Mouse (Mus musculus) kidney, postnatal 36 days (tissue): ENCODE measurements around the gene Cacna1b.

Experiments
- DNase-seq, 2 experiments: peaks; one replicate each; pipeline ENCODE4 v3.0.0; 2021 to 2022; ENCODE audit warnings: mixed read lengths in 2 of 2

Gene Cacna1b

DNA sequence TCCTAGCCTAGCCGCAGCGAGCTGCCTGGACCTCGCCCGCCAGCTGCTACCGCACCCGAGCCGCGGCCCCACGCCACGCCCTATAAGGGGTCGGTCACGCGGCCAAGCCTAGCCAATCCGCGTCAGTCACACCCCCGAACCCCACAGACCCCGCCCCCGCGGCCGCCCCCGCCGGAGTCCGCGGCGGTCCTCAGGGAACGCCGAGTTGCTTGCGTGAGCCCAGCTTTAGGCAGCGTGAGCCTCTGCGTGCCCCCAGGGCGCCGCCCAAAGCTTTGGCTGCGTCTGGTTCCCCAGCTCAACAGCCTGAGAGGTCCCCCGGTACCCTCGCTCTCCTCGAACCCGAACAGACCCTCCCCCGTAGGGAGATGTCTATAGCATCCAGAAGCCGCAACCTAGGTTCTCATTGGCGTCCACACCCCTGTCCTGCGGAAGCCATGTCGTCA is at the start of gene Cacna1b:
Cacna1b (minus strand) TSS at position 38 of the 443 bp plus-strand sequence.
- peak in 1 of 2 experiments; percentile 23 for DNase-seq

DNA sequence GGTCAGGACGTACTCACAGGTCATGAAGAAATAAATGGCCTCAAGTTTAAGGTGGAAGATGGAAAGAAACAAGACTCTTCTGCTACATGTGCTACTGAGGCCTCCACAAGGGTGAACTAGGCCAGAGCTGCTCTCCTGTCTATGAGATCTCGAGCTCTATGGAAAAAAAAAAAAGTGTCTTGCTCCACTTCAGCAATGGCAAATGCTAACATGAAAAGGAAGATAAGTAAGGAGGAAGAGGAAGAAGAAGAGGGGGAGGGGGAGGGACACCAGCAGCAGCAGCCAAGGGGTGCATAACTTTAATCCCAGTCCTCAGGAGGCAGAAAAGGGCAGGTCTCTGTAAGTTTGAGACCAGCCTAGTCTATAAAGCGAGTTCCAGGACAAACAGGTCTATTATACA is 46.8 kb upstream of the Cacna1b start:
- no peak for DNase-seq

DNA sequence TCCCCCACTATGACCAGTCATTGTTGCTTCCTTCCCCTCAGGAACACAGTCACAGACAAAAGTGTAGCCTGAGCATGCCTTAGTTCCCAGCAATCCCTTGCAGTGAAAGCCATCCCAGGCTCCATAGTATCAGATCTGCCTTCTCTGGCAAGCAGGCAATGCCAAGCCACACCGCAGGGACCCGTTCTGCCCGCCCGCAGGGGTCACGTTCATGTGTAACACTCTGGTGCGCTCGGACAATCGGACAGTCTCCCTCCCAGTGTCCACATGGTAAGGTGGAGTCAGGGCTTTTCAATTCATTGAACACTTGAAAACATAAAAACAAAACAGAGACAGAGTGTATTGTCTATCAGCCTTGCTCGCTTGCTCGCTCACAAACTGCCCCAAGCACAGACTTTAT is 44.7 kb upstream of the Cacna1b start:
- no peak for DNase-seq

DNA sequence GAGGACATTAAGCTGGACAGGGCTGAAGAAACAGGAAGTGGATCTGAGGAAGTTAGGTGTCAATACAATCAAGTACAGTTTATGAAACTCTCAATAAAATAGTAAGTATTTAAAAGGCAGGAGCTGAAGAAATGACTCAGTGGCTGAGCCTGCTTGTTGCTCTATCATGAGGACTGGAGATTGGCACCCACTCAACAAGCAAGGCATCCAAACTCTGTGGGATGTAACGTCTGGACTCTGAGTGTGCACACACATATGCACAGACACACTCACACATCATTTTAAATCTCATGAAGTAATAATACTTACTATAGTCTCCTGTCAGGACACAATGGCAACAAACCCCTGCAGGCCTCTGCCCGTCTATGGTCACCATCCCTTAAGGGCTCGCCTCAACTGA is 44.1 kb upstream of the Cacna1b start:
- no peak for DNase-seq

DNA sequence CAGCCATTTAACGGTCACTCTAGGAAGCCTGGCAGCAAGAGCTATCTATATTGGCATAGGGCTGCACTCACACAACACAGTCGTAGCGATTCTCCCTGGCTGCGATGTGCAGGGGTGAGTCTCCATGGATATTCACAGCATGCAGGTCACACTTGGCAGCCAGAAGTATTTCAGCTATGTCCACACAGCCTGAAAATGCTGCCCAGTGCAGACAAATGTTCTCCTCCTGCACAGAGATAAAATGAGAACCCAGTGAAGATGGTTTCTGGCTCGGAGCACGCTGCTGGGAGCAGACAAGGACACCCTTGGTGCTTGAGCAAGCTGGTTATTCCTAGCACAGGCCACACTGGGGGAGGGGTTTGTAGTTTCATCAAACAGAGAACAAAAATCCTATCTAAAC is 43.2 kb upstream of the Cacna1b start:
- DNase-seq = no peak

- DNase-seq = no peak
These were observed 42.7 kb upstream of the Cacna1b start for GRCm38 (mm10) chr2:24805621-24806020.

DNA sequence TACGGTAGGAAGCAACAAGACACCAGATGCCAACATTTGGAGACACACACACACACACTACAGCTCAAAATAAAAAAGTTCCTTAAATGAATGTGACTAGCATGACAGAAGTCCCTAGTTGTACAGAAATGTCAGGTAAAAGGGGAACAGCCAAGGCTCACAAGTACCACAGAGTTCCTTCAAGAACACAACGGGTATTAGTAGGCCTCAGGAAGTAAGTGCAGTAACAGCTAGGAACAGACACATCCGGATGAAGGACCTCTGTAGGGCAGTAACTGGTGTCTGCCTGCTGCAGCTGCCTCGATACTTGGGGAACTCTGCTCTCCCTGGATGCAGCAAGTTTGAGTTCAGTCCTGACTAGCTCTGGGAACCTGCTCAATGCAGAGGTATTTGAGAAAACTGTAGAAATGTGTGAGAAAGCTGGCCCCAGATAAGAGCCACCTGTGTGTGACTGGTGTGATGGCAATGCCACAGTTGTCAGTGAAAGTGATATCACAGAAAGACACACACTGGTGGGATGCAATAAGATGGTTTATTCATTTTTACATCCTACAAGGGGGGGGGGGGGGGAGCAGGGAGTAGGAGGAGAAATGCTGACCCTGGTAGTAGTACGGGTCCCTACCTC is 34.0 kb upstream of the Cacna1b start:
- no peak for DNase-seq

DNA sequence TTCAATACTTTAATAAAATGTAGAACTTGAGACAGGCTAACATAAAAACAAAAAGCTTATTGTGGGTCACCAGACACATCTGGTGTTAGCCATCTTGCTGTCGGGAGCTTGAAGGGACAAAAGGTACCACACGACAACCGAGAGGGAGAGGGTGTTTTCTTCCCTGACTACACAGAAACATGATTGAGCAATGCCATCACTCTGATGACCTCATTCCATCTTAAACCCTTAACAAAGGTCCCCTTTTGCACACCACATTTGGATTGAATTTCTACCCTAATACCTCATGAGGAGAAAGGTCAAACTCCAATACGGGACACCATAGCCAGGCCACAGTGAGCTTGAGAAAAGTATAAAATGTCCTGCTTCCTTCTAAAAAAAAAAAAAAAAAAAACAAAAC is 24.3 kb upstream of the Cacna1b start:
- DNase-seq = no peak

DNA sequence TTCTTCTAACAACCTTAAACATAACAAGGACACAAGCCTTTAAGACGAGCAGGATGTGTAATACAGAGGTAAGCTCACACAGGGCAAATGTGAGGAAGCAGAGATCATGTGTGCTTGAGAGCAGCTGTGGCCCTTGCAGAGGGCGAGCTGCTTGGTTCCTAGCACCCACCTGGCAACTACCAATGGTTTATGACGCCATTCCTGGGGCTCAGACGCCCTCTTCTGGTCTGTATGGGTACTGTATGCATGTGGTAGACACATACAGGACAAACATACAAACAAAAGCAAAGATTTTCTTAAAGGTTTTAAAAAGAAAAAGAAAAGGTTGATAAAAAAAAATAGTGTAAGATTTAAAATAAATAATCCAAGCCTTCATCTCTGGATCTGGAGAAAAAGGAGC is 18.3 kb upstream of the Cacna1b start:
- DNase-seq = no peak

DNA sequence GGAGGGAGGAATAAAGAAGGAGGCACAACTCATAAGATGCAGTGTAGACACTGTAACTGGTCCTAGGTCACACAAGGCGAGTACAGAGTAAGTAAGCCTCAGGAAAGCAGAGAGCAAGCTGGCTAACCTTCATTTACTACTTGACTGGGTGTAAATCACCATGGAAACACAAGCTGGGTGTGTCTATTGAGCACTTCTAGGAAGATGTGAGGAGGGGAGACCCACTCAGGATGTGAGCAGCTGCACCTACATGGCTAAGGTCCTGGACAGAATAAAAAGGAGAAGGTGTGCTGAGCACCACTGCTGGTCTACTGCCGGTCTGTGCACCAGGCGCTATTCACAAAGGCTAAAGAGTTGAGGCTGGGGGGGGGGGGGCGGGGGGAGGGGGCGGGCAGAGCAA is 13.9 kb upstream of the Cacna1b start:
- DNase-seq = no peak

GRCm38 (mm10) chr2:24775951-24776587 is 13.1 kb upstream of the Cacna1b start:
- no peak for DNase-seq

- peak in 1 of 2 experiments; percentile 10 for DNase-seq
These were observed 11.9 kb upstream of the Cacna1b start for GRCm38 (mm10) chr2:24774832-24775231.

- DNase-seq = no peak
These were observed 7.9 kb upstream of the Cacna1b start for GRCm38 (mm10) chr2:24770861-24771260.

- DNase-seq = peak in 1 of 2 experiments; percentile 10
These were observed 449 bp downstream of the Cacna1b start for GRCm38 (mm10) chr2:24762446-24762960.

GRCm38 (mm10) chr2:24761923-24762445 is 968 bp downstream of the Cacna1b start:
- peak; percentile 6 to 68 for DNase-seq

DNA sequence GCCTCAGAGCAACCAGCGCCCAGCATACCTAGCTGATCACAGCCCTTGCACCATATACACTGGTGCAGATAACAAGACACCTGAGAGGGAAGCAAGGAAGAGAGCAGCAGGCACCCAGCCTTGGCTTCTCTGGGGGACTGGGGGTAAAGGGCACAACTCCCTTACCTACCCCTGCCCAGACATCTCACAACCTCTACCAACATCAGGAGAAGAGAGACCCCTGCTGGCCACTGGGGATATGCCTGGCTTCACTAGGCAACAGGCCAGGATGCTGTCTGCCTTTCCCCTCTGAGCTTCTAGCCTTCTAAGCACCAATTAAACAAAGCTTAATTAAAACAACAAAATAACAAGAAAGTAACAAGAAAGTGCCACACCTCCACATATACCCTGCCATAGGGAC is 7.7 kb downstream of the Cacna1b start:
- peak; percentile 37 to 78 for DNase-seq

DNA sequence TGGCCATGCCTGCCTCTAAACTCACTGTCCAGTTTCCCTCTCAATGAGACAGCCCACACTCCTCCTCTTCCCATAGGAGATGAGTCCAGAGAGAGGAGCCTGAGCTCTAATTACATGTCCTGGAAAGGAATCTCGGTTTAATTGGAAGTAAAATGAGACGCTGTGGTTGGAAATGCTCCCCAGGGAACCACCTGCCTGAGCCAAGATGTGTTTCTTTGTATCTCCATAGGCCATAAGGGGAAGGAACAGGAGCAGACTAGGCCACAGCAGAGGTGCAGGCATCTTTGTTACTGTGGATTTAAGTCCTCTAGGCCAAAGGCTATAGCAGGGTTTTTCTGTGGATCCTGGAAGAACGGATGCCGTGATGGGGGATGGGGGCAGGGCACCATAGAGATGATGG is 10.4 kb downstream of the Cacna1b start:
- no peak for DNase-seq

- DNase-seq = no peak
These were observed 12.9 kb downstream of the Cacna1b start for GRCm38 (mm10) chr2:24750051-24750450.

- no peak for DNase-seq
These were observed 15.1 kb downstream of the Cacna1b start for GRCm38 (mm10) chr2:24747878-24748277.

DNA sequence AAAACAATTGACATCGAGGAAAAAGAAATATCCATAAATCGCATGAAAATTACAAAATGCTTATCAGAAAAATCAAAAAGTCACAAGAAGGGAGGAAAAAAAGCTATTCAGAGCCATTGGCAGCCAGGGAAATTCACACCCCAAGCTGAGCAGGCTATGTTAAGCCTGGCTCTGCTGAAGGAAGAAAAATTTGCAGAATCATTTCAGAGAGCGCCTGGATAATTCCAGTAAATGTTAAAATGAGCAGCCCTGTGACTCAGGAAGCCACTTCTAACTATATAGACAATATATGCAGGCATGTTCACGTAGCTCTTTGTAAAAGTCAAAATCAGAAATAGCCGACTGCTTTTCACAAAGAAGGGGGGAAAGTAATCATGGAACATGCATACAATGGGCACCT is 23.3 kb downstream of the Cacna1b start:
- DNase-seq = no peak

DNA sequence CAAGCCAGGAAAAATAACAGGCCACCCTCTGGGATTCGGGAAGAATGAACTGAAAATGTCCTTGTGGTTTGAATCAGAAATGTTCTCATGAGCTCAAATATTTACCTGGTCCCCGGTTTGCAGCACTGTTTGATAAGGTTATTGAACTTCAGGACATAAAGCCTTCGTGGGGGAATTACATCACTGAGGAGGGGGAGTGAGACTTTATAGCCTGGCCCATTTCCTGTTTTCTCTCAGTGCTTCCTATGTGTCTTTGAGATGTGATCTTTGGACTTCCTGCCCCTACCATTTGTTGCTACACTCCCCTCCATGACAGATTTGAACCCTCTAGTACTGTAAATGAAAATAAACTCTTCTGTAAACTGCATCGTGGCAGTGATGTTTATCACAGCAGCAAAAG is 29.8 kb downstream of the Cacna1b start:
- DNase-seq = no peak

DNA sequence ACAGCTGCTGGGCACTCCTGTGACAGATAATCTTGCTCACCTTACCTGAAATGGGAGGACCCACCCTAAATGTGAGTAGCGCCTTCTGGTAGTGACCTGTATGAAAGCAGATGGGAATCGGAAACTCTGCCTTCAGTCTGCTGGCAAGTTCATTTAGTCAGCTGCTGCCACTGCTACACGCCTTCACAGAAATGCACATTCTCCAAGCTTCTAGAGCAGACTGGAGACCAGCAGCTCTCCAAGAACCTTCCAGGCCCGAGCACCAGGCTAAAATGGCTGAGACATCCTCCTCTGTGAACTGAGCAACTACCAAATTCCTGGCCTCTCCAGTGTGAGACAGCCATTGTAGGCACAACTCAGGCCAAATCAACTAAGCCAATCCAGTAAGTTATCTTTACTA is 37.1 kb downstream of the Cacna1b start:
- no peak for DNase-seq

DNA sequence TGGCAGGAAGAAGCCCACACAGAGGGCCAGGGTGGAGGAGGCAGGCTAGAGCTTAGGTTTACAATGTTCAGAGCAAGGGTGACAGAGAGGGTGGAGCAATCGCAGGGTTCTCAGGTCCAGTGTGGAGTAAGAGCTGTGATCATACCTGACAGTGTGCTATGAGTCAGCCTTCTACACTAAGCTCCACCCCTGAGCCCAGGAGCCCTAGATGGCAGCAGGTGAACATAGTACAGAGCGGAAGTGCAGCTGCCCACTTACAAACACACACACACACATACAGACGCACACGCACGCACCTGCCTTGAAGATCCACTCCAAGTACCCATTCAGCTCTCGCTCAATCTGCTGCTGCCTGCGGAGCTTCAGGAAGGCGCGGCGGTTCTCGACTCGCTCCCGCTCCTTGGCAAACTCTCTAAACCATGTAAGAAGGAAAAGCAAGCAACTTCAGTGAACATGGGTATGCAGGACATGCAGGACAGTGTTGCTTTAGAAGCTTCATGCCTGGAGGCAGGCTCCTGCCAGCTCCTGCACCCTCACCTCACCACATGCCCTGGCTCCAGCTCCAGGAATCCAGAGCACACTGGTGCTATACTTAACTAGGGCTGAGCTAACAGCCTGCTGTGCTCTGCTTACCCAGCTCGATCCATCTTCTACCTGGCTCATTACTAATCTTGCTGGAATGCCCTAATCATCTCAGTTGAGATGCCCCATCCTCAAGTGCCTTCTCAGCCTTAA is 43.1 kb downstream of the Cacna1b start:
- no peak for DNase-seq

- DNase-seq = no peak
These were observed 44.0 kb downstream of the Cacna1b start for GRCm38 (mm10) chr2:24718906-24719305.
